Mouse (Mus musculus) forebrain, embryonic 14.5 days (tissue): ENCODE results near the gene Plxna3. TPM values are rescaled to one million over a fixed set of nuclear protein-coding genes. Genes with fewer than 3 reads are reported as not detected.

Experiments
- ATAC-seq: fragments of 200-750 bp; cut with Nextera tagmentation; 2 replicates; pipeline ENCODE4 v1.8.0; 2017; ENCODE audit warnings: mild to moderate bottlenecking, moderate library complexity
- DNase-seq: peaks from one replicate; pipeline ENCODE4 v3.0.0-alpha.2; 2015; ENCODE audit warnings: low spot score
- H3K27ac ChIP-seq: fragments of 300-500 bp; sonication (generic); 2 replicates; pipeline ENCODE4 v1.5.1; 2014; ENCODE audit warnings: low read depth, mild to moderate bottlenecking, control low read depth, low read length, moderate library complexity
- H3K27me3 ChIP-seq: fragments of 300-500 bp; sonication (generic); replicated peaks from 2 replicates; pipeline ENCODE4 v1.6.1; 2014; ENCODE audit warnings: low read length, control low read depth, mixed read lengths; ENCODE audit not compliant: control insufficient read depth, insufficient read depth
- H3K36me3 ChIP-seq: fragments of 300-500 bp; sonication (generic); 2 replicates; pipeline ENCODE4 v1.6.1; 2014; ENCODE audit warnings: low read length, control low read depth; ENCODE audit not compliant: control insufficient read depth, insufficient read depth
- H3K4me1 ChIP-seq: fragments of 300-500 bp; sonication (generic); 2 replicates; pipeline ENCODE4 v1.6.1; 2014; ENCODE audit warnings: antibody characterized with exemption, low read length, control low read depth; ENCODE audit not compliant: control insufficient read depth, insufficient read depth
- H3K4me2 ChIP-seq: fragments of 300-500 bp; sonication (generic); 2 replicates; pipeline ENCODE4 v1.6.1; 2014; ENCODE audit warnings: mild to moderate bottlenecking, control low read depth, low read length
- H3K4me3 ChIP-seq: fragments of 300-500 bp; sonication (generic); 2 replicates; pipeline ENCODE4 v1.5.1; 2014; ENCODE audit warnings: low read depth, low read length, control low read depth
- H3K9ac ChIP-seq: fragments of 300-500 bp; sonication (generic); 2 replicates; pipeline ENCODE4 v1.6.1; 2014; ENCODE audit warnings: mild to moderate bottlenecking, low read length, control low read depth, moderate library complexity
- H3K9me3 ChIP-seq: fragments of 300-500 bp; sonication (generic); replicated peaks from 2 replicates; pipeline ENCODE4 v1.6.1; 2016; ENCODE audit warnings: low read length, control low read depth, mixed read lengths; ENCODE audit not compliant: control insufficient read depth
- WGBS: fragments of 180-500 bp; shearing (Covaris S2); extraction: QIAGEN DNeasy Blood & Tissue Kit; methylation state at CpG from one replicate; pipeline ENCODE4 v1.1.7; 2014; 5-methylcytosine and 5-hydroxymethylcytosine counted together
- polyA plus RNA-seq: library from polyadenylated mRNA; unstranded; fragments of >200 nt; fragmentation: Nextera tagmentation; extraction: Ambion mirVana; gene quantifications from 2 replicates; pipeline ENCODE4 v1.2.1, GENCODE M21; 2014

Gene Plxna3
- polyA plus RNA-seq, 1 experiment from 2014 or later, result 36.4 TPM

DNA sequence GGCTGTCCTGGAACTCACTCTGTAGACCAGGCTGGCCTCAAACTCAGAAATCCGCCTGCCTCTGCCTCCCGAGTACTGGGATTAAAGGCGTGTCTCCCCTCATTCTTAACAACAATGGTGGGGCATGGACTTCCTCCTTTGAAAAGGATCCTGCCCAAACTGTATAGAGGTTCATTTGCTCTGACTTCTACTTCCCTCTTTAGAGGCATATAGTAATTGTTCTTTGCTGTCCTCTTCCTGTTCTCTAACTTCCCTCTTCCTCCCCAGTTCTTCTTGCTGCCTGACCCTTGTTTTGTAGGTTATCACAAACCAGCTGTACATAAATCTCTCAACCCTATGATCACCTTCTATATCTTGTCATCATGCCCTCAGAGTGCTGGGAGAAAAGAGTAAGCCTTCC, 29.1 kb upstream of the Plxna3 start:
- ATAC-seq, result no peak
- DNase-seq, result no peak
- Histone ChIP-seq H3K27ac (no peak overlapping the region), H3K36me3 (peaks cover 41% of the 10 kb centered on the region), H3K4me2 (no peak overlapping the region), H3K4me1 (no peaks in the 10 kb centered on the region), H3K9me3 (no peaks in the 10 kb centered on the region), H3K27me3 (no peaks in the 10 kb centered on the region), H3K9ac (no peak overlapping the region), H3K4me3 (no peak overlapping the region)
- 82% methylated on average over 3 of the region's 3 CpGs for WGBS

DNA sequence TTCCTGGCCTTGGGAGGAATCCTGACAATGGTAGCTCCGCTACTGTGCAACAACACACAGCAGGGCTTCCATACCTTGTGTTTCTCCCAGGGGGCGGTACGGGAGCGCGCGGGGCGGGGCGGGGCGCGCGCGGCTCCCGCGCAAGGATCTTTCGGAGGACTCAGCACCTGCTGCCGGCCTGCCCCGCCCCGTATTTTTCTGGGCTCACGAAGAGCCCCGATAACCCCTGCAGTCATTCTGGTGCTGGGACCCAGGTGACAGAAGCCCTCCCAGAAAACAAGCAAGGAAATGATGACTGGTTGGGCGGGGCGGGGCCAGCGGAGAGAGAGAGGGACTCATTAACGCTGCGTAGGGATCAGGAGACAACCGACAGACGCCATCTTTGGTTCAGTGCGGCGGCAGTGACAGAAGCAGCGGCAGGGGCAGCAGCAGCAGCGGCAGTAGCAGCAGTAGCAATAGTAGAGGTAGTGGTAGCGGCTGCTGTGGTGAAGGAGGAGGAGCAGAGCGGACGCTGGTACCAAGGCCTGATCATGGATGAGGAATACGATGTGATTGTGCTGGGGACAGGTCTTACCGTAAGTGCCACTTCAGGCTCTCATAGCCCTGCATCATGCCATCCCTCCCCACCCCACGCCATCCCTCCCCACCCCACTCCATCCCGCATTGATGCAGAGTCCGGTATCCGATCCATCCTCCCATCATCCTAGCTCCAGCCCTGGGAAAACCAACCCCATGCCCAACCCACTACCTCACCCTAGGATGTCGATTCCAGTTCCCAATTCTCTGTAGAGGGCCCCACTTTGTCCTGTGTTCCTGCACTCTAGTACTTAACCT, 23.8 kb upstream of the Plxna3 start, which contains the start of gene Gdi1:
Gene Gdi1, plus strand, starts transcription at position 132 of the 834 bp plus-strand sequence.
- Histone ChIP-seq H3K9ac (peak within 1 kb of the TSS; percentile 80), H3K36me3 (peaks cover 71% of the 10 kb centered on the region), H3K27ac (peak within 1 kb of the TSS; percentile 94), H3K9me3 (no peaks in the 10 kb centered on the region), H3K4me1 (peaks cover 7% of the 10 kb centered on the region), H3K27me3 (no peaks in the 10 kb centered on the region), H3K4me3 (peak within 1 kb of the TSS; percentile 51), H3K4me2 (peak within 1 kb of the TSS; percentile 72)
- DNase-seq (peak; percentile 82), ATAC-seq (peak; percentile 87)
- 22% methylated on average over 41 of the region's 41 CpGs for WGBS

DNA sequence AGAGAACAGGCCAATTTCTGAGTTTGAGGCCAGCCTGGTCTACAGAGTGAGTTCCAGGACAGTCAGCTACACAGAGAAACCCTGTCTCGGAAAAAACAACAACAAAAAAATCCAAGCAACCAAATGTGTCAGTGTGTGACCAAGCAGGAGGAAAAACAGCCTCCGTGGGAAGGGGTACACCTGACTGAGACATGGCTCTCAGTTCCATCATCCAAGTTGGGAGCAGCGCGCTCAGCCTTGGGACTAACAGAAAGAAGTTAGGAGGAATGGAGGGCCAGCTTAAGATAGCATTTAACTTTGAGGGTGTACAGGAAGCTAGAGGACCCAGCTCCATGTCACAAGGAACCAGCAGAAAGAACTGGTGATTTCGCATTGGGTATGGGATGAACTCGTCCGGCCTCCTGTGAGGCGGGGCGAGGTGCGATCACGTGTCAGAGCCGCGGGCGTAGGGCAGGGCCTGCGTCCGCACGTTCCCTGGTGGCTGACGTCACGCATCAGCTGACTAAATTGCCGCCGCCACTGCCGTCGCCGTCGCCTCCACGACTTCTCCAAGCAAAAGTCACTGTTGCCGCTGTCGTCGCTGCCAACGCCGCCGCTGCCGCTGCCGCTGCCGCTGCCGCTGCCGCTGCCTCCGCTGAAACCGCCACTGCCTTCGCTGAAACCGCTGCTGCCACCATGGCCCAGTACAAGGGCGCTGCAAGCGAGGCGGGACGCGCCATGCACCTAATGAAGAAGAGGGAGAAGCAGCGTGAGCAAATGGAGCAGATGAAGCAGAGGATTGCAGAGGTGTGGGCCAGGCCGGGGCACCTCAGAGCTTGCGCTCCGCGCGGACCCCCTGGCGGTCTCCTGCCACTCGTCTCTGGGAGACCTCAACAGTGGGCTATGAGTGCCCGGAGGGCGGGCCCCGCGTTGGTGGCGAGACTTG, 16.1 kb upstream of the Plxna3 start, which contains the start of gene Fam50a:
Gene Fam50a, plus strand, starts transcription at position 494 of the 925 bp plus-strand sequence.
- Histone ChIP-seq H3K9me3 (no peaks in the 10 kb centered on the region), H3K4me2 (peak within 1 kb of the TSS; percentile 70), H3K9ac (peak within 1 kb of the TSS; percentile 74), H3K27ac (peak within 1 kb of the TSS; percentile 71), H3K4me3 (peak within 1 kb of the TSS; percentile 53), H3K27me3 (no peaks in the 10 kb centered on the region), H3K4me1 (no peaks in the 10 kb centered on the region), H3K36me3 (peaks cover 33% of the 10 kb centered on the region)
- ATAC-seq (peak; percentile 98), DNase-seq (peak; percentile 91)
- WGBS, result 26% methylated on average over 59 of the region's 59 CpGs

DNA sequence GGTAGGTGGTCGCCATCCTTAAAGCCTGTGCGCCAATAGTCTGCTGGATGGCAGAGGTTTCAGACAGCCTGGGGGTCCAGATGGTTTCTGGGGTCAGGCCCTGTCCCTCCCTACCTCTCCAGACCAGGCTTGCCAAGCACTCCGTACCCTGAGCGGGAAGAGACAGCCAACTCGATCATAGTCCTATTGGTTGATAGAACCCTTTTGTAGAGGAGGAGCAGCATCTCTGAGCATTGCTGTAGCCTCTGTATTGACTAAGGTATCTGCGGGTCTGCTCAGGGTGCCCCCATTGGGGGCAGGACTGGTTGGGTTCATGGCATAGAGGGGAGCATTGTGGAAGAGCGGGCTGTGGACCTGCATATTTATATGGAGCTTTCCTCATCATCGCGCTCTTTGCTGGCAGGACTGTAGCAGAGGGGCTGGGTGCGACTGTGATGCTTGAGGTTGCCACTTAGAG, 377 bp downstream of the Plxna3 start:
- 33% methylated on average over 10 of the region's 10 CpGs for WGBS
- ATAC-seq (peak; percentile 54), DNase-seq (peak; percentile 15)
- Histone ChIP-seq H3K36me3 (peaks cover 18% of the 10 kb centered on the region), H3K4me1 (no peaks in the 10 kb centered on the region), H3K4me3 (peak overlapping the region; percentile 51), H3K27me3 (no peaks in the 10 kb centered on the region), H3K9ac (peak overlapping the region; percentile 70), H3K9me3 (no peaks in the 10 kb centered on the region), H3K4me2 (peak overlapping the region; percentile 63), H3K27ac (peak overlapping the region; percentile 86)

DNA sequence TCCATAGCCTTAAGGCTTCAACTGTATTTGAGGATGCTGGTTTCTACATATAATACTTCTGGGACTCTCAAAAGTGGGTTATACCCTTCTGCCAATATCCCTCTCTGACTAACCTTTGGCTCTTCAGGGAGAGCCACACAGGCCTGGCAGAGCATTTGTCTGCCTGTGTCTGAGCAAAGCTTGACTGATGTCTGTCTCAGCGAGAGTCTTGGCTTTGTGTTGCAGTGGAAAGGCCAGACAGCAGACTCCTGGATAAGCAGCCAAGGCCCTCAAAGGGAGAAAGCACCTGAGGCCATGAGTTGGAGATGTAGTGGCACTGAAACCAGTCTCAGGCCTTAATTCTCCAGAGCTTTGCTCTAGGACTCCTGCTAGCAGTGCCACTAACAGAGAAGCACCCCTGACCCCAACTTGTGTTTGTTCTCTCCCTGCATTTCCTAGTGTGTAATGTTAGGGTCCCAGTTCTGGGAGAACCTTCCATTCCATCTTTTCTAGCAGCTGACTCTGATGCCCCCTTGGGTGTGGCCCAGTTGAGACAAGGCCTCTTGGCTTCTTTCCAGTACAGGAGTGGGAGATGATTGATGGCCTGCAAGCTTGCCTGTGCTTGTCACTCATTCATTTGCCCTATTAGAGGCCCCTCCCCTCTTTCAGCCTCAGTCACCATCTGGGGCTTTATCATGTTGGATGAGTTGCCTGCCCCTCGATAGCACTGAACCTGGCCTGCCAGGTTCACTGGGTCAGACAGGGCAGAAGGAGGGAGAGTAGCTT, 1.5 kb downstream of the Plxna3 start:
- H3K4me3 ChIP-seq, result peak overlapping the region; percentile 51
- H3K4me1 ChIP-seq, result no peaks in the 10 kb centered on the region
- peak overlapping the region; percentile 70 for H3K9ac ChIP-seq
- ATAC-seq (no peak), DNase-seq (peak; percentile 25)
- no peaks in the 10 kb centered on the region for H3K9me3 ChIP-seq
- WGBS, result 39% methylated on average over 2 of the region's 2 CpGs
- peak overlapping the region; percentile 63 for H3K4me2 ChIP-seq
- no peaks in the 10 kb centered on the region for H3K27me3 ChIP-seq
- peaks cover 29% of the 10 kb centered on the region for H3K36me3 ChIP-seq
- no peak overlapping the region; the same call in 1 of the 2 replicates for H3K27ac ChIP-seq

DNA sequence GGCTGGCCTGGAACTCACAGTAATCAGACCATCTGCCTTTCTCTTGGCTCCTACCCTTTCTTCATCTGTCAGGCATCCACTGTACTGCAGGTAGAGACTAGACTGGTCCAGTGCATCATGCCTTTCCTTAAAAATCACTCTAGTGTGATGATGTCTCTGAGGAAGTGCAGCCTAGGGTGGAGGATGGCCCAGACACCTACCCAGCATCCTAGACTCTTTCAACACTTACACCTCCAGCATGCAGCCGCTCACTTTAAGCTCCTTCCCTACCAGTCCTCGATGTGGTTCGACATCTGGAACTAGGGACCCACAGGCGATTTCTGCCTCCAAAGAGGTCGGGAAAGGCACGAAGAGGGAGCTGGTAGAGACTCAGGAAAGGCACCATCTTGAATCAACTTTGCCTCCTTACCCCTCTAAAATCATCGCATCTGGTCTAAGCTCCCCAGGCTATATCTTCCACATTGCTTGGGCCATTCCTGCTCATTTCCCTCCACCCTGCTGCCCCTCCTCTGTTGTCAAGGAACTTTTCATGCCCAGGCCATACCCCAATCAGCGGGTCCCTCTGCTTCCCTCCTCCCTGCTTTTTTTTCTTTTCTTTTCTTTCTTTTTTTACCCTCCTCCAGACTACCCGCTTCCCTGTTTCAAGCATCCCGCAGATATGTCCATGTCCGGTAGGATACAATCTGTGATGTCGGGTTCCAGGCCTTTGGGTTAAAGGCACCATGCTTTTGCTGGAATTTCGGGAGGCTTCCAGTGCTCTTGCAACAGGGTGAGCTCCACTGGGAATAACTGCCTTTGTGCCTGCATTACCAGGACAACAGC, 24.0 kb downstream of the Plxna3 start:
- H3K27ac ChIP-seq, result no peak overlapping the region
- no peaks in the 10 kb centered on the region for H3K9me3 ChIP-seq
- H3K4me2 ChIP-seq, result peak overlapping the region; percentile 59
- DNase-seq, result peak; percentile 4
- peak; percentile 66 for ATAC-seq
- no peaks in the 10 kb centered on the region for H3K36me3 ChIP-seq
- H3K27me3 ChIP-seq, result no peaks in the 10 kb centered on the region
- H3K9ac ChIP-seq, result peak overlapping the region; percentile 67
- H3K4me3 ChIP-seq, result peak overlapping the region; percentile 37
- H3K4me1 ChIP-seq, result no peaks in the 10 kb centered on the region
- WGBS, result 39% methylated on average over 13 of the region's 13 CpGs

DNA sequence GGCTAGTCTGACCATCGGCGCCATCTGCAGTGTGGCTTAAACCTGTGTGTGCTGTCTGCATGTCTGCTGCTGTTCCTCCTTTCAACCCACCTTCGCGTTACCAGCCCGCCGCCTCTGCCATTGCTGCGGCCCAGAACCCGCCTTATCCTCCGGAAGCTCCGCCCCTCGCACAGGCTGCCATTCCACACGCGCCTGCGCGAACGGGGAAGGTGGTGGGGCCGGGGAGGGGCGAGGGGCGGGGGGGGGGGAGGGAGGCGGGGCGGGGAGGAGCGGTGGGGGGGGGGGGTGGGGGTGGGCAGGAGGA, 24.6 kb downstream of the Plxna3 start, which contains the start of gene Lage3:
Gene Lage3, minus strand, starts transcription at position 152 of the 304 bp plus-strand sequence.
- Histone ChIP-seq H3K36me3 (no peaks in the 10 kb centered on the region), H3K9me3 (no peaks in the 10 kb centered on the region), H3K4me2 (peak within 1 kb of the TSS; percentile 59), H3K27ac (no peak within 1 kb of the TSS), H3K4me1 (no peaks in the 10 kb centered on the region), H3K9ac (peak within 1 kb of the TSS; percentile 67), H3K4me3 (peak within 1 kb of the TSS; percentile 37), H3K27me3 (no peaks in the 10 kb centered on the region)
- WGBS, result 40% methylated on average over 13 of the region's 22 CpGs
- peak; percentile 94 for ATAC-seq
- DNase-seq, result peak; percentile 88
